10 mouse cellular contexts compared by ENCODE assay signal in genomic region chr3:108327916-108328315, GRCm38 (mm10). TPM values are rescaled to one million over a fixed set of nuclear protein-coding genes. Genes with fewer than 3 reads are reported as not detected.
DNase-seq lines count a peak whose midpoint lies in the region; ATAC-seq and TF ChIP-seq lines count a peak whose summit lies in the region.
"Had no signal": no experiment of that assay in that cellular context is flagged by ENCODE, and none has a peak within 500 bp of the region (broad histone marks: within the 10 kb centered on the region; RNA-seq: fewer than 3 reads in every experiment).

No protein-coding gene starts in this region.

- no peak overlapping the region for H3K4me2 ChIP-seq in kidney, postnatal 0 days (ENCODE audit: low read length)
- H3K4me2 ChIP-seq in kidney, embryonic 15.5 days = no peak overlapping the region
- peak overlapping the region; percentile 15 for H3K4me2 ChIP-seq in heart, embryonic 14.5 days (ENCODE audit: low read length)

- peak overlapping the region; percentile 52; the same call in 1 of the 2 replicates for H3K27ac ChIP-seq in kidney, postnatal 0 days
- no peak overlapping the region for H3K27ac ChIP-seq in kidney, embryonic 15.5 days
- peak overlapping the region; percentile 81 to 82 for H3K27ac ChIP-seq in heart, embryonic 14.5 days (replicated peaks in 1 of 2; ENCODE audit: control insufficient read depth in 1 of 2, insufficient read depth in 1 of 2, low read depth in 2 of 2, low read length in 2 of 2)

- DNase-seq in kidney, postnatal 0 days (ENCODE audit: low spot score) = peak; percentile 59
- DNase-seq in fibroblast of lung, adult 2 months (ENCODE audit: low read depth) = peak; percentile 54
- DNase-seq in lung, postnatal 36 days = peak; percentile 70
- DNase-seq in left cerebral cortex, adult 9 months (ENCODE audit: low spot score in 2 of 2) = no peak
- DNase-seq in left cerebral cortex, postnatal 14 days (ENCODE audit: low spot score in 2 of 2) = no peak
- no peak for DNase-seq in right cerebral cortex, postnatal 4 days
- DNase-seq: thymus, adult 18-20 months had no signal

- H3K4me3 ChIP-seq in kidney, postnatal 0 days (replicated peaks; ENCODE audit: low read depth, low read length) = no peak overlapping the region
- H3K4me3 ChIP-seq in kidney, embryonic 15.5 days (replicated peaks) = no peak overlapping the region
- H3K4me3 ChIP-seq in heart, embryonic 14.5 days (ENCODE audit: control insufficient read depth in 1 of 2, insufficient read depth in 1 of 2, low read depth in 1 of 2, low read length in 2 of 2) = no peak overlapping the region

- H3K9ac ChIP-seq in kidney, postnatal 0 days (ENCODE audit: low read depth, low read length) = no peak overlapping the region
- no peak overlapping the region for H3K9ac ChIP-seq in kidney, embryonic 15.5 days
- peak overlapping the region; percentile 25; the same call in 1 of the 2 replicates for H3K9ac ChIP-seq in heart, embryonic 14.5 days (ENCODE audit: low read length)

- intact Hi-C loops in left cerebral cortex, postnatal 14 days (cut with DNase I) = no loop called here

- no peaks in the 10 kb centered on the region for H3K9me3 ChIP-seq in kidney, postnatal 0 days (replicated peaks; ENCODE audit: low read length)
- H3K9me3 ChIP-seq in kidney, embryonic 15.5 days (replicated peaks) = no peaks in the 10 kb centered on the region
- H3K9me3 ChIP-seq in heart, embryonic 14.5 days (ENCODE audit: control insufficient read depth, low read length) = no peaks in the 10 kb centered on the region

- no peak for TF ChIP-seq CTCF in kidney, postnatal 0 days (IDR thresholded peaks at IDR 0.05; ENCODE audit: low read depth)

- 0 out of 2 replicates have a peak, but pooled peaks cover 2% of the 10 kb centered on the region for H3K36me3 ChIP-seq in kidney, postnatal 0 days (ENCODE audit: insufficient read depth, low read length)
- H3K36me3 ChIP-seq in kidney, embryonic 15.5 days = peaks cover 43% of the 10 kb centered on the region
- H3K36me3 ChIP-seq in heart, embryonic 14.5 days (ENCODE audit: control insufficient read depth, insufficient read depth, low read length) = peaks cover 42% of the 10 kb centered on the region

- 46% methylated on average over 3 of the region's 3 CpGs for WGBS in kidney, postnatal 0 days
- WGBS in kidney, embryonic 15.5 days = 58% methylated on average over 3 of the region's 3 CpGs
- WGBS in heart, embryonic 14.5 days = 67% methylated on average over 3 of the region's 3 CpGs

- ATAC-seq in kidney, postnatal 0 days (replicated peaks; ENCODE audit: low FRiP score, low read depth) = no peak
- no peak for ATAC-seq in kidney, embryonic 15.5 days (replicated peaks; ENCODE audit: low FRiP score)
- ATAC-seq in heart, embryonic 14.5 days (ENCODE audit: insufficient number of reproducible peaks, insufficient read depth, low FRiP score, low read depth) = peak; percentile 45; the same call in 1 of the 2 replicates

- H3K4me1 ChIP-seq in kidney, postnatal 0 days (replicated peaks; ENCODE audit: insufficient read depth, low read length) = no peaks in the 10 kb centered on the region
- H3K4me1 ChIP-seq in kidney, embryonic 15.5 days = peaks cover 5% of the 10 kb centered on the region
- peaks cover 5 to 26% of the 10 kb centered on the region in 2 experiments; a peak in 3 of 4 replicates for H3K4me1 ChIP-seq in heart, embryonic 14.5 days (ENCODE audit: control insufficient read depth in 2 of 2, insufficient read depth in 2 of 2, low read length in 2 of 2)

- no peaks in the 10 kb centered on the region for H3K27me3 ChIP-seq in kidney, postnatal 0 days (ENCODE audit: insufficient read depth, low read length)
- no peaks in the 10 kb centered on the region for H3K27me3 ChIP-seq in kidney, embryonic 15.5 days
- no peaks in the 10 kb centered on the region for H3K27me3 ChIP-seq in heart, embryonic 14.5 days (ENCODE audit: control insufficient read depth, insufficient read depth, low read length)

RNA-seq across cellular contexts. Expression of gene Mybphl, which starts 36.8 kb away (rescaled TPM):
- polyA plus RNA-seq in kidney, postnatal 0 days (2015; fragmentation: Nextera tagmentation; extraction: Ambion mirVana) = not detected in 2 replicates
- not detected in 2 replicates for polyA plus RNA-seq in kidney, embryonic 15.5 days (2015; fragmentation: Nextera tagmentation; extraction: Ambion mirVana)
- polyA plus RNA-seq in heart, embryonic 14.5 days (2014; fragmentation: Nextera tagmentation; extraction: Ambion mirVana) = 70.2 and 94.5 TPM in 2 replicates
- total RNA-seq in left cerebral cortex, postnatal 14 days (2021) = under 1 TPM in 1 of 2 experiments, not detected in 1; 0.55 TPM
- polyA plus RNA-seq: large intestine, adult 2 months had no signal

RNA-seq across cellular contexts. Expression of gene Sort1, which starts 44.0 kb away (rescaled TPM):
- 11.7 and 12.4 TPM in 2 replicates for polyA plus RNA-seq in kidney, postnatal 0 days (2015; fragmentation: Nextera tagmentation; extraction: Ambion mirVana)
- 12.1 and 13.1 TPM in 2 replicates for polyA plus RNA-seq in kidney, embryonic 15.5 days (2015; fragmentation: Nextera tagmentation; extraction: Ambion mirVana)
- polyA plus RNA-seq in heart, embryonic 14.5 days (2014; fragmentation: Nextera tagmentation; extraction: Ambion mirVana) = 19.3 and 21.4 TPM in 2 replicates
- 100 to 1,000 TPM; 245 to 264 TPM for total RNA-seq in left cerebral cortex, postnatal 14 days (2021)

RNA-seq across cellular contexts. Expression of gene Psrc1, which starts 55.7 kb away (rescaled TPM):
- 19.0 and 20.4 TPM in 2 replicates for polyA plus RNA-seq in kidney, postnatal 0 days (2015; fragmentation: Nextera tagmentation; extraction: Ambion mirVana)
- 47.2 and 48.8 TPM in 2 replicates for polyA plus RNA-seq in kidney, embryonic 15.5 days (2015; fragmentation: Nextera tagmentation; extraction: Ambion mirVana)
- 17.0 and 19.3 TPM in 2 replicates for polyA plus RNA-seq in heart, embryonic 14.5 days (2014; fragmentation: Nextera tagmentation; extraction: Ambion mirVana)
- total RNA-seq in left cerebral cortex, postnatal 14 days (2021) = 10 to 100 TPM; 14.7 to 15.8 TPM

Comparison
In these comparisons a context has a peak if more than half of its experiments do, and no peak if none do; other contexts are left out.
1. DNase-seq: peak in kidney, postnatal 0 days (single experiment), fibroblast of lung, adult 2 months (single experiment) and lung, postnatal 36 days (single experiment); none in left cerebral cortex, adult 9 months (0 of 2), left cerebral cortex, postnatal 14 days (0 of 2) and right cerebral cortex, postnatal 4 days (single experiment).
2. RNA of gene Mybphl, which starts 36.8 kb away (polyA plus RNA-seq): 70.2 to 94.5 TPM in heart, embryonic 14.5 days; not detected in kidney, postnatal 0 days and not detected in kidney, embryonic 15.5 days; every median in the first group is over 10 times any median in the second.